Mouse (Mus musculus) hindbrain, embryonic 14.5 days (tissue): ENCODE data around the gene Celsr1. TPM values are rescaled to one million over a fixed set of nuclear protein-coding genes. Genes with fewer than 3 reads are reported as not detected.

Experiments used
- ATAC-seq: fragments of 200-750 bp; cut with Nextera tagmentation; 2 replicates; pipeline ENCODE4 v1.8.0; 2017; ENCODE audit warnings: moderate number of reproducible peaks, mild to moderate bottlenecking, moderate TSS enrichment, moderate library complexity; ENCODE audit not compliant: low FRiP score
- DNase-seq: peaks from one replicate; pipeline ENCODE4 v3.0.0-alpha.2; 2015; ENCODE audit warnings: low spot score
- H3K27ac ChIP-seq: fragments of 300-500 bp; sonication (generic); 2 replicates; pipeline ENCODE4 v1.5.1; 2014; ENCODE audit warnings: mild to moderate bottlenecking, moderate library complexity
- H3K27me3 ChIP-seq: fragments of 300-500 bp; sonication (generic); 2 replicates; pipeline ENCODE4 v1.6.1; 2014; ENCODE audit warnings: mild to moderate bottlenecking, low read length, mixed read lengths; ENCODE audit not compliant: control insufficient read depth, insufficient read depth
- H3K36me3 ChIP-seq: fragments of 300-500 bp; sonication (generic); replicated peaks from 2 replicates; pipeline ENCODE4 v1.6.1; 2014; ENCODE audit not compliant: control insufficient read depth, insufficient read depth
- H3K4me1 ChIP-seq: fragments of 300-500 bp; sonication (generic); replicated peaks from 2 replicates; pipeline ENCODE4 v1.6.1; 2014; ENCODE audit warnings: antibody characterized with exemption, low read length, mixed read lengths; ENCODE audit not compliant: control insufficient read depth, insufficient read depth
- H3K4me2 ChIP-seq: fragments of 300-500 bp; sonication (generic); replicated peaks from 2 replicates; pipeline ENCODE4 v1.6.1; 2014; ENCODE audit warnings: mild to moderate bottlenecking, moderate library complexity
- H3K4me3 ChIP-seq: fragments of 300-500 bp; sonication (generic); replicated peaks from 2 replicates; pipeline ENCODE4 v1.5.1; 2014; ENCODE audit warnings: mild to moderate bottlenecking, low read length
- H3K9ac ChIP-seq: fragments of 300-500 bp; sonication (generic); 2 replicates; pipeline ENCODE4 v1.6.1; 2014
- H3K9me3 ChIP-seq: fragments of 300-500 bp; sonication (generic); 2 replicates; pipeline ENCODE4 v1.6.1; 2016; ENCODE audit warnings: low read length; ENCODE audit not compliant: control insufficient read depth
- WGBS: fragments of 180-500 bp; shearing (Covaris S2); extraction: QIAGEN DNeasy Blood & Tissue Kit; methylation state at CpG from one replicate; pipeline ENCODE4 v1.1.7; 2014; 5-methylcytosine and 5-hydroxymethylcytosine counted together
- polyA plus RNA-seq: library from polyadenylated mRNA; unstranded; fragments of >200 nt; fragmentation: Nextera tagmentation; extraction: Ambion mirVana; gene quantifications from 2 replicates; pipeline ENCODE4 v1.2.1, GENCODE M21; 2014

Gene Celsr1
- polyA plus RNA-seq, 1 experiment from 2014 or later, result 2.4 TPM

DNA sequence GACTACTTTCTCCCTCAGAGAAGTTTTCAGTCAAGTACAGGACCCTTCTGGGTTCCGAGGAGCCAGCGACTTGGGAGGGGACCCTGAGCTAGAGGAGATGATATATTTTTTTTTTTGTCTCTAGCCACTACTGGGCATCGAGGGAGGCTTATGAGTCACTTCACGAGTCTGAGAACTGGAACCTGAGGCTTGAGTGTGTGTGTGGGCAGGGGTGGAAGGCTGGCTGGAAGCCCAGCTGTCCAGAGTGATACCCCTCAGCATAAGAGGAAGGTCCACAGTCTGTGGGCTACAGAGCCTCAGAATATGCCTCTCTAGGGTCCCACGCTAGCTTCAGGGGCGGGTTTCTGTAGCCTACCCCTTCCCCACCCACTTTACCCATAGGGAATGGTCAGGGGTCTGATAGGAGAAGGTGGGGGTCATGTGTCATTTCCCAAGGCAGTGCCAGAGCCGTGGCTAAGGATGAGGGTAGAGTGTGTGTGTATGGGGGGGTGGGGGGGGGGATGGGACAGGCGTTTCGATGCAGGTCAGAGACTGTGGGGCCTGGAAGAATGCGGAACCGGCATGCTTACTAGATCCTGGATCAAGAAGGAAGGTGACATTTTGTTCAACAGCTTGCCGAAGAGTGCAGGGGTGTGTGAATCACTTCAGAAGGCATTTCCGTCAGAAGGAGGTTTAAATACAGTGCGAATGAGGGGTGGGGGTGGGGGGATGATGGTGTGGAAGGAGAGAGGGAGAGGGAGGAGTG lies 33.4 kb upstream of the Celsr1 start:
- 76% methylated on average over 14 of the region's 14 CpGs for WGBS

GRCm38 (mm10) chr15:86065367-86065766 lies 31.8 kb upstream of the Celsr1 start:
- Histone ChIP-seq H3K36me3 (no peaks in the 10 kb centered on the region), H3K9ac (no peak overlapping the region), H3K4me3 (no peak overlapping the region), H3K4me1 (peaks cover 61% of the 10 kb centered on the region), H3K4me2 (no peak overlapping the region), H3K9me3 (no peaks in the 10 kb centered on the region), H3K27me3 (no peaks in the 10 kb centered on the region), H3K27ac (no peak overlapping the region)
- DNase-seq (no peak), ATAC-seq (no peak)
- 94% methylated on average over 4 of the region's 4 CpGs for WGBS

More for the DNA sequence above, 33.4 kb upstream of the Celsr1 start:
- Histone ChIP-seq H3K4me1 (peaks cover 54% of the 10 kb centered on the region), H3K36me3 (no peaks in the 10 kb centered on the region), H3K4me2 (no peak overlapping the region), H3K27me3 (no peaks in the 10 kb centered on the region), H3K27ac (no peak overlapping the region), H3K9ac (no peak overlapping the region), H3K9me3 (no peaks in the 10 kb centered on the region), H3K4me3 (no peak overlapping the region)
- ATAC-seq (no peak), DNase-seq (no peak)

DNA sequence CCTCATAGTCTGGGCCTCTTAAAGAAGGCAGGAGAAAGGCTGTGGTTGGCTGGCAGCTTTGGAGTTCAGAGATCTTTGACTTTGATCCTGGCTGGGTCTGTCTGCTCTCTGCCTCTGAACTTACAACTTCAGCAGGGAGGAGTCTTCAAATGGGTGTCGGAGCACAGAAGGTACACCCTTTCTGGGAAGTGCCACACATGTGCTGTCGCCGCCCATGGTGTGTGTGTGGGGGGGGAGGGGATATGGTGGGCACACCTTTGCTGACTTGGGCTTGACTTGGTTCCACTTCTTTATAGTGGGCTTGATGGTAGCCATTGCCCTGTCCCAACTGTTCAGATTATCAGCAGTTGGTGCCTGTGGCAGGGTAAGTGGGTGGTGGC lies 31.3 kb upstream of the Celsr1 start:
- Histone ChIP-seq H3K9ac (no peak overlapping the region), H3K27me3 (no peaks in the 10 kb centered on the region), H3K4me3 (no peak overlapping the region), H3K27ac (no peak overlapping the region), H3K9me3 (no peaks in the 10 kb centered on the region), H3K4me1 (peaks cover 61% of the 10 kb centered on the region), H3K4me2 (no peak overlapping the region), H3K36me3 (no peaks in the 10 kb centered on the region)
- DNase-seq (no peak), ATAC-seq (no peak)
- 93% methylated on average over 3 of the region's 3 CpGs for WGBS

GRCm38 (mm10) chr15:86064191-86064849 lies 30.7 kb upstream of the Celsr1 start:
- no peak for DNase-seq
- H3K4me2 ChIP-seq, result no peak overlapping the region
- 78% methylated on average over 8 of the region's 8 CpGs for WGBS
- no peak for ATAC-seq
- H3K27me3 ChIP-seq, result no peaks in the 10 kb centered on the region
- no peak overlapping the region for H3K9ac ChIP-seq
- H3K27ac ChIP-seq, result no peak overlapping the region
- H3K4me3 ChIP-seq, result no peak overlapping the region
- H3K4me1 ChIP-seq, result peaks cover 61% of the 10 kb centered on the region
- H3K36me3 ChIP-seq, result no peaks in the 10 kb centered on the region
- H3K9me3 ChIP-seq, result no peaks in the 10 kb centered on the region

GRCm38 (mm10) chr15:86061848-86062481 lies 28.4 kb upstream of the Celsr1 start:
- H3K36me3 ChIP-seq, result no peaks in the 10 kb centered on the region
- ATAC-seq (no peak), DNase-seq (no peak)
- H3K4me2 ChIP-seq, result peak overlapping the region; percentile 90
- H3K4me1 ChIP-seq, result peaks cover 46% of the 10 kb centered on the region
- H3K9me3 ChIP-seq, result no peaks in the 10 kb centered on the region
- no peak overlapping the region for H3K4me3 ChIP-seq
- H3K27me3 ChIP-seq, result no peaks in the 10 kb centered on the region
- no peak overlapping the region for H3K27ac ChIP-seq
- 60% methylated on average over 6 of the region's 6 CpGs for WGBS
- H3K9ac ChIP-seq, result peak overlapping the region; percentile 99

DNA sequence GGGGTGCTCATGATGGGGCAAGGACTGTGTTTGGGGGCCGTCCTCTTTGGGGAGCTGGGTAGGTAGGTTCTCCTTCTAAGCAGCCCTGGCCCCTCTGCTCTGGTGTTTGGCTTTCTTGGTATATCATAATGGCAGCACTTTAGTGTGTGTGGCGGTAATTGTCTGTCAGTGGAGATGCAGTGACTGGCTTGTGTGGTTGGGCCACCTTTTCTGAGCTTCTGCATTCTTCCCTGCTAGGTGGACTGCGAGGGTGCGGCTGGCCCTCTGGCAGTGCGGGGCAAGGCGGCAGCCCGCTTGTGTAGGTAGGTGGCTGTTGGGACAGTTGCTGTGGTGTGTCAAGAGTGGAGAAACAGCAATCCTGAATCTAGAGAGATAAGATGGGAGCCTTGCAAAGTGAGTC lies 27.6 kb upstream of the Celsr1 start:
- no peaks in the 10 kb centered on the region for H3K9me3 ChIP-seq
- WGBS, result 88% methylated on average over 7 of the region's 7 CpGs
- H3K27me3 ChIP-seq, result no peaks in the 10 kb centered on the region
- H3K4me2 ChIP-seq, result peak overlapping the region; percentile 90
- peak overlapping the region; percentile 99 for H3K9ac ChIP-seq
- H3K36me3 ChIP-seq, result no peaks in the 10 kb centered on the region
- peak overlapping the region; percentile 97 for H3K4me3 ChIP-seq
- DNase-seq (no peak), ATAC-seq (no peak)
- H3K4me1 ChIP-seq, result peaks cover 39% of the 10 kb centered on the region
- no peak overlapping the region for H3K27ac ChIP-seq

- 72% methylated on average over 12 of the region's 12 CpGs for WGBS
- Histone ChIP-seq H3K9ac (peak overlapping the region; percentile 99), H3K27me3 (no peaks in the 10 kb centered on the region), H3K4me3 (peak overlapping the region; percentile 97), H3K9me3 (no peaks in the 10 kb centered on the region), H3K36me3 (no peaks in the 10 kb centered on the region), H3K27ac (0 out of 2 replicates have a peak overlapping the region, but pooled peaks have one; percentile 45), H3K4me1 (peaks cover 39% of the 10 kb centered on the region), H3K4me2 (peak overlapping the region; percentile 90)
- ATAC-seq, result no peak
- DNase-seq, result no peak
Observed at GRCm38 (mm10) chr15:86060581-86060980, 27.0 kb upstream of the Celsr1 start.

DNA sequence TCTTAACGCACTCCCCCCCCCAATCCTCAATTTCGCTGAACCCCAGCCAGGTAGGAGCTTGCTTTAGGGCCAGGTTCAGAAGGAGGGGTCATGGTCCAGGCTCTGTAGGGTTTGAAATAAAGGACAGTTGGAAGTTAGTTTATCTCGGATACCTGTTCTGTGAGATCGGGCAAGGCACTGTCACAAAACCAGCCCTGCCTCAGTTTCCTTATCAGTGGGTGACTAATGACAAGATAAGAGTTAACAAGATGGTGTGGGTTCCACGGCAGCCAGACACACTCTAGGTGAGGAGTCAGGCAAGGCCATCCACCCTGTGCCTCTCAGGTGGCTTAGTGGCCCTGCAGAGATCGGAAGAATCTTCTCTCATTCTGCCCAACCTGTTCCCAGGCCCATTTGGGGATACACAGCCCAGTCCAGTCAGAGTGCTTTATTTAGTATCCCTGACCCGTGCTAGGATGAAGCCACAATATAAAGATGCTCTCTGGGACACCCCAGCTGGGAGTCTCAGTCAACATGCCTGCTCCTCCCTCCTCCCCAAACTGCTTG lies 26.3 kb upstream of the Celsr1 start:
- H3K27ac ChIP-seq, result 0 out of 2 replicates have a peak overlapping the region, but pooled peaks have one; percentile 97
- WGBS, result 73% methylated on average over 7 of the region's 7 CpGs

More for the DNA sequence above, 26.3 kb upstream of the Celsr1 start:
- Histone ChIP-seq H3K9ac (peak overlapping the region; percentile 99), H3K4me2 (peak overlapping the region; percentile 90), H3K36me3 (no peaks in the 10 kb centered on the region), H3K4me1 (peaks cover 39% of the 10 kb centered on the region), H3K4me3 (peak overlapping the region; percentile 97), H3K9me3 (no peaks in the 10 kb centered on the region), H3K27me3 (no peaks in the 10 kb centered on the region)
- DNase-seq (no peak), ATAC-seq (no peak)
